Mouse (Mus musculus): ENCODE measurements around the gene Primpol.

The Primpol gene

GRCm38 (mm10) chr8:46616879-46617689 lies at the start of gene Primpol, which contains the start of gene Casp3:
Gene Primpol, minus strand, starts transcription at chr8:46617212.
Gene Casp3, plus strand, starts transcription at chr8:46617291.
- peak; percentile 91 to 94 for DNase-seq (ENCODE audit: low spot score in 2 of 2)

DNA sequence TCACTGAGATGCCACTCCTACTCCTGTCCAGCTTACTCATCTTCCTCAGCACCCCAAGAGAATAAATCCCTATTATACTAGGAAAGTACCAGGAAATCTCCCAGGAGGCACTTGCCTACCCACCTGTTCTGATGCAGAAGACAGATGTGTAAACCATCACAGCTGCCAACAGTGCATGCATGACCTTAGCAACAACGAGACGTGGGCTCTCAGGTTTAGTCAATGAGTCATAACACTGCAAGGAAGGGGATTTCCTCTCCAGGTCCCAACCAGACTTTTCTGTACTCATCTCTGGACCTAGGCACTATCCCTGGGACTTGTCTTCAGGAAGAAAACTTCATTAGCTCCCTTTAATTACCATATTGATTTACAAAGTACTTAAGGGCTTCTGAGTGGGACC lies 38.9 kb upstream of the Primpol start:
- DNase-seq (ENCODE audit: low spot score in 2 of 2) = no peak

GRCm38 (mm10) chr8:46651872-46652271 lies 34.9 kb upstream of the Primpol start:
- no peak for DNase-seq (ENCODE audit: low spot score in 2 of 2)

DNA sequence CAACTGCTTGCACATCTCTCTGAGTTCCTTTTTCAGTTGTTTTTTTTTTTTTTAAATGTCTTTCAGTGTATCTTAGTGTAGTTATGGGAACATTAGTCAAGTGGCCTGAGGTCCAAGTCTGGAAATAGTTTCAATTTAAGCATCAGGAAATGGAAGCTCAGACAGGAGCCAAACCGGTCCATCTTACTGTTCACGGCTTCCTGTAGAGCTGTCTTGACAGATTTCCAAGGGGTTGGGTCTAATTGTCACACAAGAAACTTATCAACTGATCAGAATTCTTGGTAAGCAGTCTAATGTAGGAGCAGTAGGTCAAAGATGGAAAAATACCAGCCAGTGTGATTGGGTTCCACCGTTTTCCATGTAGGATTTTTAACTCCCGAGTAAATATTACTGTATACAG lies 31.4 kb upstream of the Primpol start:
- DNase-seq (ENCODE audit: low spot score in 2 of 2) = no peak

GRCm38 (mm10) chr8:46641272-46641671 lies 24.3 kb upstream of the Primpol start:
- no peak for DNase-seq (ENCODE audit: low spot score in 2 of 2)

DNA sequence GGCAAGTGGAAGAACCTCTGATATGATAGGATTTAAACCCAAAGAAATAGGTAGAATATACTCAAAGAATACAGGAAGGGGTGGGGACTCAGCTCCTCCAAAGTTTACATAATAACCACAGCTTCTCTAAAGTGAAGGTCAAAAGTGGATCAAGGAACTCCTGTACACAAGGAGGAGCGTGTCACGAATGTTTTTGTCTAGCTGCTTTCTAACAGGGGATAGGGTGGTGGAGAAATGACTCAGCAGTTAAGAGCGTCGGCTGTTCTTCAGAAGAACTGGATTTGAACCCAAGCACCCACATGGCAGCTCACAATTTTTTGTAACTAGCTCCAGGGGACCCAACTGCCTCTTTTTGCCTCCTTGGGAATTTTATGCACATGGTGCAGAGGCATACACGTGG lies 22.8 kb upstream of the Primpol start:
- no peak for DNase-seq (ENCODE audit: low spot score in 2 of 2)

DNA sequence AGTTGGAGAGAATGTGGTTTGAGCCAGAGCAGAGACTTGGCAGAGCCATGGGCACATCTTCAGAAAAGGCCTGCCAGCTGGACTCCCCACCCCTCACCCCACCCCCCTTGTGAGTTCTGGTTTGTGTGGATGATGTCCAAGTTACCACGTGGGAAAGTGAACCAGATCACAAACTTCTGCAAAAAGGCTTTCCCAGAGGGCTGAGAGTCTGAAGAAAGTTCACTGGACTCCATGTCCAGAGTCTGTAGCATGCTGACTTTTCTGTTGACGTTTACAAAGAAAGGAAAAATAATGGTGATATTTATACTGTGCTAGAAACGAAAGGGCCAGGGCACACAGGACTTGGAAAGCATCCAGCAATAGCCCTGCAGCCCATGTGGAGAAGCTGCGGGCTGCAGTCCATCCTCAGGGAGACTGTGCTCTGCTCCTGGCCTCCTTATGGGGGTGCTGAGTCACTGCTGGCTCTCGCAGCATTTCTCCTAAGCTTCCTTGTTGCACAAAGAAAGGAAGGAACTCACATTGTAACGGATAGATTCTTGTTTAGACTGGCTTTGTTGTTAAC lies 22.1 kb upstream of the Primpol start:
- DNase-seq (ENCODE audit: low spot score in 2 of 2) = peak in 1 of 2 experiments; percentile 31

DNA sequence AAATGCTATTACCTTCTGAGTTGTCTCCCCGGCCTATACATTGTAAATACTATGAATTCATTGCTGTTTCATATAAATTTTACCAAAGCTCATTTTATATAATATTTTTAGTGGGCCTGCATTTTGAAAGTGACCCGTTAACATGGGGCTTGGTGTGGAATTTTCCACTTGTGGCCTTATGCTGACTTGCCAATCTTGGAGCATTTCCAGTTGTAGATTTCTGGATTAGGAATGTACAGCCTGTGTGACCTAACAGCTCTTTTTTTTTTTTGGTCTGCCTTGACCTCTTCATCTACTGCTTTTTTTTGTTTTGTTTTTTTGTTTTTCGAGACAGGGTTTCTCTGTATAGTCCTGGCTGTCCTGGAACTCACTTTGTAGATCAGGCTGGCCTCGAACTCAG lies 13.9 kb upstream of the Primpol start:
- DNase-seq (ENCODE audit: low spot score in 2 of 2) = no peak

DNA sequence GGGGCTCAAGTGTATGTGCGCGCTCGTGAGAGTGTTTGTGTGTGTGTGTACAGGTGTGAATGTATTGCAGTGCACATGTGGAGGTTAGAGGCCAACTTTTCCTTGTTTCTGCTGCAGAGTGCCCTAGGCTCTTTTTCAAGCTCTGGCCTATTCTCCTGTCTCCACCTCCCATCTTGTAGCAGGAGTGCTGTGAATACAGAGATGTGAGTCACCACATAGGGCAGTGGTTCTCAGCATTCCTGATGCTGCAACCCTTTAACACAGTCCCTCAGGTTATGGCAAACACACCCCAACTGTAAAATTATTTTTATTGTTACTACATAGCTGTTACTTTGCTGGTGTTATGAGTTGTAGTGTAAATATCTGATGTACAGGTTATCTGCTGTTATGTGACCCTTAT lies 13.4 kb upstream of the Primpol start:
- DNase-seq (ENCODE audit: low spot score in 2 of 2) = no peak

- no peak for DNase-seq (ENCODE audit: low spot score in 2 of 2)
Measured at GRCm38 (mm10) chr8:46628645-46629044, 11.6 kb upstream of the Primpol start.

DNA sequence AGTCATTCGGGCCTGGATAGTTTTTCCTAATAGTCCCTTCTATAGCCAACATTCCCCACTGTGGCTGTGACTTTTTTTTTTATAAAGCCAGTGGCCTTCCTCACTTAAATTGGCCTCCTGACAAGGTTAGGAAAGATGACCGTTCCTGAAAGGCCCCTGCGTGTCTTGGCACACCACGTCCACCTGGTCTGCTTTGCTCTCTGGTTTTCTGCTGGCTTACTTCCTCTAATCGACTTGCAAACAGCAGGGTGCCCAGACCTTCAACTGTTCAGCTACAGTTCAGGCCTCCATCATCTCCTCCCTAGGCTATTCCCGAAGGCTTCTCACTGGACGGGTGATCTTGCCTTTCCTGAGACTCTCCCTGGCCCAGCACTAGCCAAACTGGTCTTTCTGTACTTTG lies 10.9 kb upstream of the Primpol start:
- no peak for DNase-seq (ENCODE audit: low spot score in 2 of 2)

GRCm38 (mm10) chr8:46626642-46627041 lies 9.6 kb upstream of the Primpol start:
- no peak for DNase-seq (ENCODE audit: low spot score in 2 of 2)

DNA sequence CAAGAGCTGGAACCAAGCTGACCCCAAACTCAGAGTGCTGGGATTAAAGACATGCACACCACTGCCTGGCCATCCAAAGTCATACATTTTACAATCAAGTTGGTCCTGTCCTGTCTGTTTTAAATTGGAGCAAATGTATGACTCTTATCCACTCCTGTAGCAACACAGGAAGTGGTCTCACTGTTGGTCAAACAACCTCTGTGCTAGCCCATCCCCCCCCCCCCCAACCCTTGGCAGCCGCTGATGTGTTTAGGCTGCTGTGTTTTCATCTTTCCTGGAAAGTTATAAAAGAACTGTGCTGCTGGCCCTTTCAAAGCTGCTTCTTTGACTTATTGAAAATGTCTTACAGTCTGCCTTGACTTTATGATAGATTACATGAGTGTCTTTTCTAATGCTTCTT lies 8.2 kb upstream of the Primpol start:
- DNase-seq (ENCODE audit: low spot score in 2 of 2) = no peak

GRCm38 (mm10) chr8:46622446-46623270 lies 5.6 kb upstream of the Primpol start:
- no peak for DNase-seq (ENCODE audit: low spot score in 2 of 2)

- no peak for DNase-seq (ENCODE audit: low spot score in 2 of 2)
Measured at GRCm38 (mm10) chr8:46618639-46619320, 1.8 kb upstream of the Primpol start.

GRCm38 (mm10) chr8:46617690-46618620 lies 943 bp upstream of the Primpol start:
- DNase-seq (ENCODE audit: low spot score in 2 of 2) = no peak

GRCm38 (mm10) chr8:46615936-46616335 lies 1.1 kb downstream of the Primpol start:
- no peak for DNase-seq (ENCODE audit: low spot score in 2 of 2)

DNA sequence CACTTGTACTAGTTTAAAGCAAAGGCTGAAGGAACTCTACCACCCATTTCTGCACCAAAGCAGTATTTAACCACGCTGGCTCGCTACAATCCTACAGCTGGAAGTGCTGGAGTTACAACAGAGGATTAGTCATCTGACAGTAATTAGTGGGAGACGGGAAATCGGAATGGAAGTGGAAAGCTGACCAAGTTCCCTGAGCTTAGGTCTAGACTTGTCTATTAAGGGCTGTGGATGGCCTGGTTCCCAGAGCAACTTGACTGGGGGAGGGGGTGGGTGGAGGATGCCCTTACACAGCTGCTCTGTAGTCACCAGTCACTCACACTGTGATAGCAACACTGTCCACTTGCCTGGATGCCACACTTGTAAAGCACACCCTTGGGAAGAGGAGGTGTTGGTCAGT lies 3.6 kb downstream of the Primpol start:
- no peak for DNase-seq (ENCODE audit: low spot score in 2 of 2)

DNA sequence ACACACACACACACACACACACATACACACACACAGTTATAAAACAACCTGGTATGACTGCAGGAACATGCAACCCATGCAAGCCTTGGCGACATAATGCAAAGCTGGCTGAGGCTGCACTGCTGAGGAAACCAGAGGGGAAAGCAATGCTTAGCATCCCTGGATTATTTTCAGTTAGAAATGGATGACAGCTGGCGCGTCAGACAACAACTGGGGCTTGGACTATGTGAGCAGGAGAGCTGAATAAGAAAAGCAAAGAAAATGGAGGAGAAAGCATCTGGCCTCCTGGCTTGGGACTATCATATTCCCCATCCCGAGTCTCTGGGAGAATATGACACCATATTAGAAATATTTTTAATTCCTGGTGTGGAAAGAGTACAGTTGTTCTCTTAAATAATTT lies 4.1 kb downstream of the Primpol start:
- DNase-seq (ENCODE audit: low spot score in 2 of 2) = no peak

- no peak for DNase-seq (ENCODE audit: low spot score in 2 of 2)
Measured at GRCm38 (mm10) chr8:46611557-46611956, 5.5 kb downstream of the Primpol start.

DNA sequence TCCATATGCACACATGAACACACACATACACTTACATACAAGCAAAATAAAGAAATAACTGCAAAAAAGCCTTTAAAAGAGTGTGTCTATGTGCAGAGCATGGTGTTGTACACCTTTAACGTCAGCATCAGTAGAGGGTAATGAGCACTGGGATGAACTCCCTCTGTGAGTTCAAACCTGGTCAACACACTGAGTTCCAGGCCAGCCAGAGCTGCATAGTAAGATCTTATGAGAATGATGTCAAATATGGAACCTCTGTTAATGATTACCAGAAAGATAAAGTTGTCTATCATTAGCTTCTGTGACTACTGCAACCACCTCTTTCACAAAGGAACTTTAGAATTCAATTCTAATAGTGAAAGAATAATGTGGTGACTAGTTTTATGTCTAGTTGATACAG lies 10.1 kb downstream of the Primpol start:
- no peak for DNase-seq (ENCODE audit: low spot score in 2 of 2)

Data from frontal cortex, postnatal 10 days (tissue).